Mouse (Mus musculus) central nervous system, embryonic 18 days (tissue): ENCODE measurements around the gene Mfap5. TPM values are rescaled to one million over a fixed set of nuclear protein-coding genes. Genes with fewer than 3 reads are reported as not detected.

ENCODE experiments used
- polyA plus RNA-seq: library from polyadenylated mRNA; depleted of rRNA; stranded (reverse); fragments of >200 nt; gene quantifications from 2 replicates; pipeline ENCODE4 v1.2.3, GENCODE M21; 2012; rRNA removed

Mfap5 gene
- 3.1 and 4.7 TPM in 2 replicates for polyA plus RNA-seq

DNA sequence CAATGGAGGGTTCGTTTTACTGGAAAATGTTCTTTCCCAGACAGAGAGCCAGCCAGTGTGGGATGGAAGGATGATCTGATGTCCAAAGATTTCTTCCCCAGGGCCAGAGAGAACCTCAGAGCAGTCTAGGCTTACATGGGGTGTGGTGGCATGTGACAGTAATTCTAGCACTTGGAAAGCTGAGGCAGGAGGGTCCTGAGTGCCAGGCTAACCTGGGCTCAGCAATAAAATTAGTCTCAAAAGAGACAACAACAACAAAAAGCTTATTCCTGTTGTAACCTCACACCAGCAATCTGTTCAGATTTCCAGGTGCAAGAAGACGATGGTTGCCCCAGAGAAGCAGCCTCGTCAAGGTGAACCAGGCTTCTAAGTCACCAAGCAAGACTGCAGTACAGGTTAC, at the start of gene Mfap5:
Gene Mfap5 (plus strand): TSS at position 301 of the 400 bp plus-strand sequence.

DNA sequence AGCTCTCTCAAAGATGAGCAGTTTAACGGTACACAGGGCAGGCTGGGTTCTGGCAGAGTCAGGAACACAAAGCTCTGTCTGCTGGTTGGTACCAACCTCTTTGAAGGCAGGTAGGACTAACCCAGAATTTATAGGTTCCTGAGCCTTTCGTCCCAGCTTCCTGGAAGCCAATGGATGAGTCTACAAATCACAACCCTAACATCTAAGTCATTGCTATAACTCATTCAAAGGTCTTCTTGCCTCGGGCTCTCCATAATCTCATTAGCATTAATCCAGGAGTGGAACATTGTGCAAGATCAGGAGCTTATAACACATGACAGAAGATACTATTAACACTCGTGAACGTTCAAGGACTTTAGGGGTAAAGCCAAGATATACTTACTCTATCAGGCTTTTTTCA, 7.0 kb upstream of the Mfap5 start, which contains the start of gene Rimklb:
Gene Rimklb (minus strand): TSS at position 101 of the 400 bp plus-strand sequence.

DNA sequence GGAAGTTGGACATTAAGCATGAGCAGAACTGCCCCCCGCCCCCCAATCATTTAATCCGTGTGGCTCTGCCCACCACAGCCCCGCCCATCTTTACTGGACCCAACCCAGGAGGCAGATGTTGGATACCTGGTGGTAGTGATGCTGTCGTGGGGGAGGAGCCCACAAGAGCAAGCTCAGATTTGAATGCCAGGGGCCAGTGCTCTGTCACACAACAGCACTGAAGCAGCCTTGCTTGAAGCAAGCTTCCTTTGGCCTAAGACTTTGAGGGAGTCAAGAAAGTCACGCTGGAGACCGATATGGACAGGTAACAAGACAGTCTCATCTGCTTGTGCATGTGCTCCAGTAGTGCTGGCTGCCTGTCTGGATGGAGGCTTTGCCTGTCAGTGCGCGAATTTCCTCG, 48.0 kb downstream of the Mfap5 start, which contains the start of gene Aicda:
Gene Aicda (plus strand): TSS at position 196 of the 400 bp plus-strand sequence.

Other genes with a start within 250 kb of the Mfap5 start
- gene Klrg1, start 223.0 kb upstream of the Mfap5 start, polyA plus RNA-seq: 0.64 and 0.78 TPM in 2 replicates
- 42.2 and 42.3 TPM in 2 replicates for gene M6pr, start 197.1 kb upstream of the Mfap5 start, polyA plus RNA-seq
- gene Phc1, start 165.3 kb upstream of the Mfap5 start, polyA plus RNA-seq: 83.3 and 87.8 TPM in 2 replicates
- 173 and 174 TPM in 2 replicates for gene Rimklb, start 7.1 kb upstream of the Mfap5 start, polyA plus RNA-seq
- 0.21 and 0.27 TPM in 2 replicates for gene Aicda, start 48.0 kb downstream of the Mfap5 start, polyA plus RNA-seq
- 2.5 and 2.6 TPM in 2 replicates for gene Apobec1, start 96.6 kb downstream of the Mfap5 start, polyA plus RNA-seq
- not detected in 2 replicates for gene Gdf3, start 104.2 kb downstream of the Mfap5 start, polyA plus RNA-seq
- not detected in 2 replicates for gene Dppa3, start 120.6 kb downstream of the Mfap5 start, polyA plus RNA-seq
- gene Nanog, start 201.6 kb downstream of the Mfap5 start, polyA plus RNA-seq: 0.07 and 0.16 TPM in 2 replicates